Mouse (Mus musculus) T-helper 2 cell (primary cell): ENCODE results near the gene Ldah.

ENCODE experiments used
- in situ Hi-C: fragments of 300-600 bp; cut with MboI, MseI; formaldehyde crosslinking; loops from one replicate; pipeline ENCODE4 v1.15.1; 2025; ENCODE audit warnings: high pct_unique_total_duplicates

Gene Ldah

GRCm38 (mm10) chr12:8313270-8313771 lies 105.4 kb downstream of the Ldah start, which contains the start of gene Hs1bp3:
Gene Hs1bp3 (plus strand): TSS chr12:8313432.
- in situ Hi-C loops = no loop called here

- in situ Hi-C loops = no loop called here
Observed at GRCm38 (mm10) chr12:8313773-8314172, 105.9 kb downstream of the Ldah start.

GRCm38 (mm10) chr12:8316541-8316940 lies 108.6 kb downstream of the Ldah start:
- in situ Hi-C loops = no loop called here

GRCm38 (mm10) chr12:8320084-8320713 lies 112.3 kb downstream of the Ldah start:
- in situ Hi-C loops = loop anchor here (5.0 kb wide), 1 partner anchor 182 kb away; the partner anchor contains the start of gene Rhob

GRCm38 (mm10) chr12:8321506-8321905 lies 113.6 kb downstream of the Ldah start:
- in situ Hi-C loops = loop anchor here (5.0 kb wide), 1 partner anchor 181 kb away; the partner anchor contains the start of gene Rhob

- in situ Hi-C loops = loop anchor here (5.0 kb wide), 1 partner anchor 178 kb away; the partner anchor contains the start of gene Rhob
Observed at GRCm38 (mm10) chr12:8324086-8324485, 116.2 kb downstream of the Ldah start.

- in situ Hi-C loops = no loop called here
Observed at GRCm38 (mm10) chr12:8325245-8325942, 117.5 kb downstream of the Ldah start.

- in situ Hi-C loops = no loop called here
Observed at GRCm38 (mm10) chr12:8325943-8326522, 118.1 kb downstream of the Ldah start.

GRCm38 (mm10) chr12:8326825-8327674 lies 119.1 kb downstream of the Ldah start:
- in situ Hi-C loops = no loop called here

- in situ Hi-C loops = no loop called here
Observed at GRCm38 (mm10) chr12:8327675-8328053, 119.8 kb downstream of the Ldah start.

GRCm38 (mm10) chr12:8329236-8329635 lies 121.3 kb downstream of the Ldah start:
- in situ Hi-C loops = no loop called here

GRCm38 (mm10) chr12:8331489-8332173 lies 123.7 kb downstream of the Ldah start:
- in situ Hi-C loops = no loop called here

GRCm38 (mm10) chr12:8332174-8332542 lies 124.3 kb downstream of the Ldah start:
- in situ Hi-C loops = no loop called here

- in situ Hi-C loops = no loop called here
Observed at GRCm38 (mm10) chr12:8333617-8334016, 125.7 kb downstream of the Ldah start.

GRCm38 (mm10) chr12:8334261-8334660 lies 126.4 kb downstream of the Ldah start:
- in situ Hi-C loops = no loop called here
